Mouse (Mus musculus) bone marrow, adult 2 months (tissue): ENCODE measurements around the gene Plxna2. TPM values are rescaled to one million over a fixed set of nuclear protein-coding genes. Genes with fewer than 3 reads are reported as not detected.

Experiments
- H3K27ac ChIP-seq: fragments of 200-500 bp; 2 replicates; pipeline ENCODE4 v1.5.1; 2012; ENCODE audit warnings: low read depth, mild to moderate bottlenecking, control low read depth, inconsistent platforms, low read length; ENCODE audit not compliant: control insufficient read depth, poor library complexity, insufficient read depth
- H3K4me1 ChIP-seq: fragments of 200-500 bp; 2 replicates; pipeline ENCODE4 v1.6.1; 2011; ENCODE audit warnings: low read length; ENCODE audit not compliant: control insufficient read depth, insufficient read depth
- H3K4me3 ChIP-seq: fragments of 200-500 bp; replicated peaks from 2 replicates; pipeline ENCODE3; 2011; ENCODE audit warnings: mild to moderate bottlenecking, low read depth, low read length, control low read depth; ENCODE audit not compliant: control insufficient read depth
- CTCF ChIP-seq: fragments of 200-500 bp; IDR thresholded peaks from 2 replicates; pipeline ENCODE4 v1.5.1; 2011; ENCODE audit warnings: low read length, control low read depth; ENCODE audit not compliant: control insufficient read depth, insufficient read depth
- POLR2A ChIP-seq: fragments of 200-500 bp; IDR thresholded peaks from 2 replicates; pipeline ENCODE4 v1.6.1; 2011; ENCODE audit warnings: low read depth, mild to moderate bottlenecking, control low read depth, low read length, borderline replicate concordance; ENCODE audit not compliant: control insufficient read depth
- WGBS: fragments of 180-500 bp; shearing (Covaris S2); methylation state at CpG from one replicate; pipeline ENCODE4 v1.1.7; 2018; 5-methylcytosine and 5-hydroxymethylcytosine counted together
- polyA plus RNA-seq: library from polyadenylated mRNA; stranded (reverse); fragments of >200 nt; gene quantifications from 2 replicates; pipeline ENCODE4 v1.2.4, GENCODE M21; 2011; ENCODE audit warnings: low replicate concordance; ENCODE audit not compliant: missing spikeins, insufficient read depth, insufficient read length

Plxna2 gene
- polyA plus RNA-seq, 1 experiment: 0.80 TPM

GRCm38 (mm10) chr1:194626109-194626508 is 8.1 kb downstream of the Plxna2 start:
- no peaks in the 10 kb centered on the region for H3K4me1 ChIP-seq
- no peak overlapping the region for H3K4me3 ChIP-seq
- no peak overlapping the region for H3K27ac ChIP-seq
- TF ChIP-seq CTCF (no peak), POLR2A (no peak)
- 9% methylated on average over 2 of the region's 2 CpGs for WGBS

- Histone ChIP-seq H3K27ac (no peak overlapping the region), H3K4me3 (no peak overlapping the region), H3K4me1 (no peaks in the 10 kb centered on the region)
- TF ChIP-seq CTCF (no peak), POLR2A (no peak)
These were observed 9.3 kb downstream of the Plxna2 start for GRCm38 (mm10) chr1:194627286-194627685.

- H3K4me1 ChIP-seq: no peaks in the 10 kb centered on the region
- no peak overlapping the region for H3K27ac ChIP-seq
- WGBS: 60% methylated on average over 2 of the region's 2 CpGs
- TF ChIP-seq POLR2A: no peak
- no peak for TF ChIP-seq CTCF
- H3K4me3 ChIP-seq: no peak overlapping the region
These were observed 11.2 kb downstream of the Plxna2 start for GRCm38 (mm10) chr1:194629135-194629689.

GRCm38 (mm10) chr1:194630498-194631056 is 12.6 kb downstream of the Plxna2 start:
- H3K27ac ChIP-seq: no peak overlapping the region
- no peak for TF ChIP-seq POLR2A
- H3K4me1 ChIP-seq: no peaks in the 10 kb centered on the region
- H3K4me3 ChIP-seq: no peak overlapping the region
- 56% methylated on average over 1 of the region's 1 CpGs for WGBS

- Histone ChIP-seq H3K4me1 (no peaks in the 10 kb centered on the region), H3K27ac (no peak overlapping the region), H3K4me3 (no peak overlapping the region)
- no peak for TF ChIP-seq POLR2A
- TF ChIP-seq CTCF: no peak
- 100% methylated on average over 1 of the region's 1 CpGs for WGBS
These were observed 13.6 kb downstream of the Plxna2 start for GRCm38 (mm10) chr1:194631574-194631973.

GRCm38 (mm10) chr1:194632029-194632428 is 14.0 kb downstream of the Plxna2 start:
- Histone ChIP-seq H3K4me1 (no peaks in the 10 kb centered on the region), H3K4me3 (no peak overlapping the region), H3K27ac (no peak overlapping the region)
- TF ChIP-seq CTCF: no peak
- no peak for TF ChIP-seq POLR2A
- WGBS: 71% methylated on average over 1 of the region's 1 CpGs

- no peak for TF ChIP-seq POLR2A
- TF ChIP-seq CTCF: no peak
- Histone ChIP-seq H3K4me3 (no peak overlapping the region), H3K4me1 (no peaks in the 10 kb centered on the region), H3K27ac (no peak overlapping the region)
- WGBS: 58% methylated on average over 1 of the region's 1 CpGs
These were observed 17.4 kb downstream of the Plxna2 start for GRCm38 (mm10) chr1:194635411-194635810.

- TF ChIP-seq POLR2A (no peak), CTCF (no peak)
- 73% methylated on average over 3 of the region's 3 CpGs for WGBS
- Histone ChIP-seq H3K4me1 (no peaks in the 10 kb centered on the region), H3K4me3 (no peak overlapping the region), H3K27ac (no peak overlapping the region)
These were observed 17.9 kb downstream of the Plxna2 start for GRCm38 (mm10) chr1:194635942-194636341.

- Histone ChIP-seq H3K4me3 (no peak overlapping the region), H3K4me1 (no peaks in the 10 kb centered on the region), H3K27ac (no peak overlapping the region)
- 68% methylated on average over 5 of the region's 5 CpGs for WGBS
- no peak for TF ChIP-seq POLR2A
- no peak for TF ChIP-seq CTCF
These were observed 19.6 kb downstream of the Plxna2 start for GRCm38 (mm10) chr1:194637391-194638304.
